Mouse (Mus musculus) thymus, postnatal 36 days (tissue): ENCODE measurements at regions not wholly inside any gene's neighbourhood (a gene's known extent, or its start where the extent isn't known, plus 50 kb on each side); places are given as distances from the start of the nearest gene placed in this dataset.
"Not testable (repeated sequence)": the region's sequence is repeated elsewhere in the genome, so short reads cannot be mapped to it uniquely, and the experiment has no call there.

ENCODE experiments used
- DNase-seq, 2 experiments: peaks; one replicate each; pipeline ENCODE4 v3.0.0; 2022; ENCODE audit warnings: mixed read lengths in 2 of 2

GRCm38 (mm10) chr8:8919040-8919439, 228.7 kb upstream of the Arglu1 start:
- no peak for DNase-seq

GRCm38 (mm10) chr8:8907478-8908165, 217.3 kb upstream of the Arglu1 start:
- no peak for DNase-seq

GRCm38 (mm10) chr8:8892996-8893395, 202.7 kb upstream of the Arglu1 start:
- DNase-seq: no peak

GRCm38 (mm10) chr8:8877286-8877685, 187.0 kb upstream of the Arglu1 start:
- DNase-seq: no peak

GRCm38 (mm10) chr8:8876879-8877278, 186.6 kb upstream of the Arglu1 start:
- DNase-seq: no peak

- no peak for DNase-seq
These were observed 186.1 kb upstream of the Arglu1 start for GRCm38 (mm10) chr8:8876469-8876868.

GRCm38 (mm10) chr8:8871938-8872337, 181.6 kb upstream of the Arglu1 start:
- DNase-seq: no peak

- DNase-seq: no peak
These were observed 180.7 kb upstream of the Arglu1 start for GRCm38 (mm10) chr8:8871039-8871438.

GRCm38 (mm10) chr8:8870487-8870886, 180.2 kb upstream of the Arglu1 start:
- DNase-seq: no peak

- DNase-seq: no peak
These were observed 179.0 kb upstream of the Arglu1 start for GRCm38 (mm10) chr8:8869338-8869737.

GRCm38 (mm10) chr8:8867924-8868323, 177.6 kb upstream of the Arglu1 start:
- no peak for DNase-seq

GRCm38 (mm10) chr8:8867126-8867777, 176.9 kb upstream of the Arglu1 start:
- no peak for DNase-seq

GRCm38 (mm10) chr8:8862767-8863166, 172.4 kb upstream of the Arglu1 start:
- no peak for DNase-seq

GRCm38 (mm10) chr8:8861331-8861940, 171.1 kb upstream of the Arglu1 start:
- no peak for DNase-seq

- DNase-seq: no peak
These were observed 168.3 kb upstream of the Arglu1 start for GRCm38 (mm10) chr8:8858636-8859035.

- no peak for DNase-seq
These were observed 162.5 kb upstream of the Arglu1 start for GRCm38 (mm10) chr8:8852656-8853366.

GRCm38 (mm10) chr8:8851271-8851670, 160.9 kb upstream of the Arglu1 start:
- DNase-seq: no peak

- DNase-seq: no peak
These were observed 160.4 kb upstream of the Arglu1 start for GRCm38 (mm10) chr8:8850766-8851165.

- DNase-seq: no peak
These were observed 157.3 kb upstream of the Arglu1 start for GRCm38 (mm10) chr8:8847579-8847978.

GRCm38 (mm10) chr8:8842326-8842725, 152.0 kb upstream of the Arglu1 start:
- no peak for DNase-seq

- not testable (repeated sequence) for DNase-seq
These were observed 145.8 kb upstream of the Arglu1 start for GRCm38 (mm10) chr8:8836166-8836565.

GRCm38 (mm10) chr8:8831306-8831705, 141.0 kb upstream of the Arglu1 start:
- no peak for DNase-seq

- no peak for DNase-seq
These were observed 138.9 kb upstream of the Arglu1 start for GRCm38 (mm10) chr8:8829230-8829629.

- no peak for DNase-seq
These were observed 137.2 kb upstream of the Arglu1 start for GRCm38 (mm10) chr8:8827555-8827954.
